Mouse (Mus musculus) spleen, adult 10 weeks (tissue): ENCODE measurements around the gene Ing2. TPM values are rescaled to one million over a fixed set of nuclear protein-coding genes. Genes with fewer than 3 reads are reported as not detected.

Experiments used
- polyA plus RNA-seq: library from polyadenylated mRNA; stranded (reverse); fragments of 350-450 nt; fragmentation: Illumina TruSeq; extraction: RNeasy Lipid Tissue Mini Kit (QIAGEN cat#74804); gene quantifications from one replicate; pipeline ENCODE4 v1.2.3, GENCODE M21; 2015; ENCODE audit warnings: low replicate concordance; ENCODE audit not compliant: insufficient read depth

The Ing2 gene
- 29.0 TPM for polyA plus RNA-seq

GRCm38 (mm10) chr8:47674777-47675710 lies at the start of gene Ing2:
TSS of gene Ing2 (minus strand) at chr8:47675556.

GRCm38 (mm10) chr8:47713761-47714745 lies 38.7 kb upstream of the Ing2 start, which contains the start of gene Cdkn2aip:
TSS of gene Cdkn2aip (minus strand) at chr8:47713932.

Other genes starting within 250 kb of the Ing2 start
- 1.5 TPM for gene Stox2, start 229.2 kb downstream of the Ing2 start, polyA plus RNA-seq
- 30.8 TPM for gene Trappc11, start 142.1 kb downstream of the Ing2 start, polyA plus RNA-seq
- gene Rwdd4a, start 141.9 kb downstream of the Ing2 start, polyA plus RNA-seq, result 29.6 TPM
- gene Cdkn2aip, start 38.4 kb upstream of the Ing2 start, polyA plus RNA-seq, result 17.5 TPM
- gene Cldn24, start 146.6 kb upstream of the Ing2 start, polyA plus RNA-seq, result not detected
- gene Cldn22, start 148.9 kb upstream of the Ing2 start, polyA plus RNA-seq, result not detected